Mouse (Mus musculus) MEL (cell line): ENCODE data around the gene Dnaic2. TPM values are rescaled to one million over a fixed set of nuclear protein-coding genes. Genes with fewer than 3 reads are reported as not detected.

Experiments used
- DNase-seq: peaks from one replicate; pipeline ENCODE4 v3.0.0; 2011; ENCODE audit warnings: low read depth, low spot score
- H3K27ac ChIP-seq: 2 replicates; pipeline ENCODE4 v1.5.1; 2012; ENCODE audit warnings: low read depth, mild to moderate bottlenecking, control low read depth, low read length, moderate library complexity; ENCODE audit not compliant: control insufficient read depth
- H3K27me3 ChIP-seq, 2 experiments: fragments of 150-350 bp in 1 of 2; sonication (generic) in 1 of 2; 2 replicates each; pipeline ENCODE4 v1.6.1; 2012; ENCODE audit warnings: low read length in 2 of 2, mild to moderate bottlenecking in 2 of 2, improper control_type of control experiment in 1 of 2, moderate library complexity in 1 of 2; ENCODE audit not compliant: insufficient read depth in 2 of 2, control insufficient read depth in 1 of 2
- H3K36me3 ChIP-seq, 2 experiments: 2 replicates each; pipeline ENCODE4 v1.6.1; 2012 to 2014; ENCODE audit warnings: low read length in 2 of 2, improper control_type of control experiment in 1 of 2, inconsistent platforms in 1 of 2, mild to moderate bottlenecking in 1 of 2; ENCODE audit not compliant: insufficient read depth in 2 of 2, control insufficient read depth in 1 of 2
- H3K4me1 ChIP-seq, 2 experiments: fragments of 150-350 bp in 1 of 2; sonication (generic) in 1 of 2; 2 replicates each; pipeline ENCODE4 v1.6.1; 2012; ENCODE audit warnings: low read length in 2 of 2, improper control_type of control experiment in 1 of 2, mild to moderate bottlenecking in 1 of 2; ENCODE audit not compliant: insufficient read depth in 2 of 2, control insufficient read depth in 1 of 2
- H3K4me3 ChIP-seq, 2 experiments: fragments of 150-350 bp in 1 of 2; sonication (generic) in 1 of 2; 2 replicates each; pipeline ENCODE4 v1.5.1; 2012; ENCODE audit warnings: low read depth in 2 of 2, low read length in 2 of 2, mild to moderate bottlenecking in 2 of 2, moderate library complexity in 2 of 2, control low read depth in 1 of 2, improper control_type of control experiment in 1 of 2; ENCODE audit not compliant: control insufficient read depth in 1 of 2, insufficient read depth in 1 of 2
- H3K79me2 ChIP-seq: 2 replicates; pipeline ENCODE4 v1.6.1; 2012; ENCODE audit warnings: mild to moderate bottlenecking, low read length, moderate library complexity; ENCODE audit not compliant: control insufficient read depth, poor library complexity, insufficient read depth
- H3K9ac ChIP-seq: 2 replicates; pipeline ENCODE4 v1.6.1; 2012; ENCODE audit warnings: low read depth, mild to moderate bottlenecking, control low read depth, low read length, moderate library complexity; ENCODE audit not compliant: control insufficient read depth, poor library complexity, severe bottlenecking
- H3K9me3 ChIP-seq: fragments of 150-350 bp; sonication (generic); replicated peaks from 2 replicates; pipeline ENCODE4 v1.6.1; 2012; ENCODE audit warnings: mild to moderate bottlenecking, low read length, improper control_type of control experiment, moderate library complexity; ENCODE audit not compliant: insufficient read depth
- BHLHE40 ChIP-seq: IDR thresholded peaks from 2 replicates; pipeline ENCODE4 v1.6.1; 2012; ENCODE audit warnings: low read depth, mild to moderate bottlenecking, inconsistent platforms, low read length, improper control_type of control experiment, borderline replicate concordance
- CHD1 ChIP-seq: IDR thresholded peaks from 2 replicates; pipeline ENCODE4 v1.6.1; 2012; ENCODE audit warnings: low read depth, mild to moderate bottlenecking, inconsistent platforms, low read length, improper control_type of control experiment
- CTCF ChIP-seq, 3 experiments: IDR thresholded peaks in 2 of 3; conservative IDR thresholded peaks in 1 of 3; 2 replicates each; pipeline ENCODE4 v1.5.1; 2011 to 2012; ENCODE audit warnings: low read length in 3 of 3, low read depth in 2 of 3, mild to moderate bottlenecking in 2 of 3, improper control_type of control experiment in 1 of 3, inconsistent platforms in 1 of 3, mixed read lengths in 1 of 3, moderate library complexity in 1 of 3; ENCODE audit not compliant: control insufficient read depth in 1 of 3, insufficient read depth in 1 of 3, poor library complexity in 1 of 3, severe bottlenecking in 1 of 3
- E2F4 ChIP-seq: IDR thresholded peaks from 2 replicates; pipeline ENCODE4 v1.6.1; 2011; ENCODE audit warnings: low read depth, low read length, improper control_type of control experiment, borderline replicate concordance
- ETS1 ChIP-seq: IDR thresholded peaks from 2 replicates; pipeline ENCODE4 v1.6.1; 2012; ENCODE audit warnings: low read depth, mild to moderate bottlenecking, inconsistent platforms, low read length, improper control_type of control experiment, moderate library complexity
- GABPA ChIP-seq: IDR thresholded peaks from 2 replicates; pipeline ENCODE4 v1.6.1; 2012; ENCODE audit warnings: low read depth, mild to moderate bottlenecking, inconsistent platforms, low read length, improper control_type of control experiment, moderate library complexity
- GATA1 ChIP-seq: IDR thresholded peaks from 2 replicates; pipeline ENCODE4 v1.6.1; 2011; ENCODE audit warnings: low read depth, low read length, improper control_type of control experiment
- JUND ChIP-seq: IDR thresholded peaks from 2 replicates; pipeline ENCODE4 v1.6.1; 2011; ENCODE audit warnings: low read depth, mild to moderate bottlenecking, improper control_type of control experiment, low read length
- KAT2A ChIP-seq: conservative IDR thresholded peaks from 2 replicates; pipeline ENCODE4 v1.6.1; 2012; ENCODE audit warnings: low read depth, low read length, improper control_type of control experiment, inconsistent platforms
- MAX ChIP-seq: IDR thresholded peaks from 2 replicates; pipeline ENCODE4 v1.6.1; 2011; ENCODE audit warnings: low read length, improper control_type of control experiment
- MAZ ChIP-seq: IDR thresholded peaks from 2 replicates; pipeline ENCODE4 v1.6.1; 2012; ENCODE audit warnings: low read depth, mild to moderate bottlenecking, inconsistent platforms, low read length, improper control_type of control experiment
- MEF2A ChIP-seq: IDR thresholded peaks from 2 replicates; pipeline ENCODE4 v1.6.1; 2014; ENCODE audit warnings: low read depth, mild to moderate bottlenecking, inconsistent platforms, low read length, improper control_type of control experiment; ENCODE audit not compliant: poor library complexity, insufficient replicate concordance, severe bottlenecking; ENCODE audit errors: extremely low read depth
- MXI1 ChIP-seq: IDR thresholded peaks from 2 replicates; pipeline ENCODE4 v1.6.1; 2011; ENCODE audit warnings: mild to moderate bottlenecking, low read depth, low read length, improper control_type of control experiment
- POLR2A ChIP-seq, 2 experiments: IDR thresholded peaks; 2 replicates each; pipeline ENCODE4 v1.6.1; 2011 to 2012; ENCODE audit warnings: low read length in 2 of 2, mild to moderate bottlenecking in 2 of 2, control low read depth in 1 of 2, improper control_type of control experiment in 1 of 2, low read depth in 1 of 2, moderate library complexity in 1 of 2; ENCODE audit not compliant: control insufficient read depth in 1 of 2, insufficient read depth in 1 of 2, poor library complexity in 1 of 2
- POLR2AphosphoS2 ChIP-seq: IDR thresholded peaks from 2 replicates; pipeline ENCODE4 v1.6.1; 2011; ENCODE audit warnings: low read length, improper control_type of control experiment
- POLR2AphosphoS5 ChIP-seq: IDR thresholded peaks from 2 replicates; pipeline ENCODE4 v1.6.1; 2012; ENCODE audit warnings: low read depth, borderline replicate concordance, mild to moderate bottlenecking, inconsistent platforms, low read length, moderate library complexity, mixed read lengths
- RAD21 ChIP-seq: IDR thresholded peaks from 2 replicates; pipeline ENCODE4 v1.6.1; 2011; ENCODE audit warnings: mild to moderate bottlenecking, low read depth, low read length, improper control_type of control experiment
- SIN3A ChIP-seq: IDR thresholded peaks from 2 replicates; pipeline ENCODE4 v1.6.1; 2012; ENCODE audit warnings: low read length, improper control_type of control experiment, inconsistent platforms
- SMC3 ChIP-seq: IDR thresholded peaks from 2 replicates; pipeline ENCODE4 v1.6.1; 2011; ENCODE audit warnings: low read depth, low read length, improper control_type of control experiment
- TAL1 ChIP-seq: IDR thresholded peaks from 2 replicates; pipeline ENCODE4 v1.6.1; 2012; ENCODE audit warnings: mild to moderate bottlenecking, inconsistent platforms, low read length, moderate library complexity, mixed read lengths
- TCF12 ChIP-seq: IDR thresholded peaks from 2 replicates; pipeline ENCODE4 v1.6.1; 2014; ENCODE audit warnings: low read depth, mild to moderate bottlenecking, inconsistent platforms, low read length, improper control_type of control experiment, moderate library complexity
- USF1 ChIP-seq: IDR thresholded peaks from 2 replicates; pipeline ENCODE4 v1.6.1; 2014; ENCODE audit warnings: low read depth, mild to moderate bottlenecking, inconsistent platforms, low read length, improper control_type of control experiment, moderate library complexity
- USF2 ChIP-seq, 2 experiments: IDR thresholded peaks; 2 replicates each; pipeline ENCODE4 v1.6.1; 2011 to 2012; ENCODE audit warnings: improper control_type of control experiment in 2 of 2, low read length in 2 of 2, borderline replicate concordance in 1 of 2, inconsistent platforms in 1 of 2, low read depth in 1 of 2, mild to moderate bottlenecking in 1 of 2; ENCODE audit not compliant: insufficient read depth in 1 of 2
- ZKSCAN1 ChIP-seq: IDR thresholded peaks from 2 replicates; pipeline ENCODE4 v1.6.1; 2012; ENCODE audit warnings: low read depth, mild to moderate bottlenecking, inconsistent platforms, low read length, improper control_type of control experiment, moderate library complexity
- ZMIZ1 ChIP-seq: IDR thresholded peaks from 2 replicates; pipeline ENCODE4 v1.6.1; 2012; ENCODE audit warnings: low read depth, mild to moderate bottlenecking, inconsistent platforms, low read length, improper control_type of control experiment, moderate library complexity
- ZNF384 ChIP-seq: IDR thresholded peaks from 2 replicates; pipeline ENCODE4 v1.6.1; 2012; ENCODE audit warnings: low read depth, mild to moderate bottlenecking, inconsistent platforms, low read length, improper control_type of control experiment
- polyA plus RNA-seq, 2 experiments: library from polyadenylated mRNA; stranded (reverse) in 1 of 2; unstranded in 1 of 2; fragments of >175 nt in 1 of 2; fragments of >200 nt in 1 of 2; gene quantifications; 2 replicates each; pipeline versions ENCODE4 v1.2.1 to v1.2.4; 2012; ENCODE audit warnings: low replicate concordance in 2 of 2, low read depth in 1 of 2; ENCODE audit not compliant: insufficient read length in 2 of 2, insufficient read depth in 1 of 2, missing spikeins in 1 of 2
- total RNA-seq: library from RNA; depleted of rRNA; stranded (reverse); fragments of 300-350 nt; gene quantifications from 2 replicates; pipeline ENCODE4 v1.2.3, GENCODE M21; 2012

Gene Dnaic2
- total and polyA plus RNA-seq, 3 experiments = not detected

DNA sequence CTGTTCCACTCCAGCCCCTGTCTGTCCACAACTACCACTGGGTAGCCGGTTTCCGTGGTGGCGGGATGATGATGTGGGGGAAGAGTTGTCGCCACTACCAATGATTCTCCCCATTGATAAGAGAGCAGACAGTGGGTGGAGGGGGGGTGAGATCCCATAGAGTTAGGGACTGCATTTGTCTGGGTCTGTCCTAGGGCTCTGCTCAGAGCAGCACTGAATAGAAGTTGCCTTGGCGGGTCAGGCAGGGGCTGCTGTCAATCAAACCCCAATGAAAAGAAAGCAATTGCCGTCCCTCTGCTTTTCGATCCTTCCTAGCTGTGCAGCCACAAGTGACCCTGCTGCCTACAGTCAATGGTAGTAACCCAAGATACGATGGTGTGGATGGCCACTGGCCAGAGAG, 76.8 kb downstream of the Dnaic2 start:
- Histone ChIP-seq H3K27ac (no peak overlapping the region), H3K9ac (no peak overlapping the region), H3K79me2 (no peaks in the 10 kb centered on the region), H3K36me3 (no peaks in the 10 kb centered on the region)
- TF ChIP-seq GATA1 (no peak), TAL1 (no peak), E2F4 (no peak), CHD1 (no peak), KAT2A (no peak), MEF2A (no peak), TCF12 (no peak), USF1 (no peak), BHLHE40 (no peak), MAX (no peak), ETS1 (no peak), POLR2AphosphoS2 (no peak), POLR2A (IDR thresholded peaks at IDR 0.05; ENCODE audit: control insufficient read depth in 1 of 2, insufficient read depth in 1 of 2, low read depth in 1 of 2, low read length in 2 of 2, poor library complexity in 1 of 2) (no peak), CTCF (IDR thresholded peaks at IDR 0.05 in 2 of 3, conservative IDR thresholded peaks at IDR 0.05 in 1 of 3; ENCODE audit: control insufficient read depth in 1 of 3, insufficient read depth in 1 of 3, low read depth in 2 of 3, low read length in 3 of 3, poor library complexity in 1 of 3, severe bottlenecking in 1 of 3) (no peak)
- TF ChIP-seq, all 39 proteins: peak for 0
- H3K4me1 ChIP-seq = no peaks in the 10 kb centered on the region
- H3K4me3 ChIP-seq = no peak overlapping the region
- no peak for DNase-seq
- no peaks in the 10 kb centered on the region for H3K27me3 ChIP-seq
- no peaks in the 10 kb centered on the region; the same call in 1 of the 2 replicates for H3K9me3 ChIP-seq

DNA sequence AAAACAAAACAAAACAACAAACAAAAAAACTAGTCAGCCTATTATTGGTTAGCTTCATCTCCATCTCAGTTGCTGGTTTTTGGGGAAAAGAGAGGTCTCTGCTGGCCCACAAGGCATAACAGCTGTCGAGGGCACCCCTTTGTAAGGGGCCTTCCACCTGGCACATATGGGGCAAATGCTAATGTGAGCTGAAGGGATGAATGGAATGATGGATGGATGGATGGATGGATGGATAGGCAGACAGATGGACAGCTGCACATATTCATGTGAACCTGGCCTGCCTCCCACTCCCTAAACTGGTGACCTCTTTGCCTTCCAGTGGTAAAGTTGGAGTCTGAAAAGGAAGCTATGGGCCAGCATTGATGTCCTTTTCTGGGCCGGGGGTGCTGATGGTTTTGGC, 79.8 kb downstream of the Dnaic2 start:
- DNase-seq = no peak
- Histone ChIP-seq H3K4me3 (no peak overlapping the region), H3K4me1 (no peaks in the 10 kb centered on the region), H3K27ac (no peak overlapping the region), H3K79me2 (no peaks in the 10 kb centered on the region), H3K9me3 (no peaks in the 10 kb centered on the region; the same call in 1 of the 2 replicates), H3K36me3 (no peaks in the 10 kb centered on the region), H3K27me3 (no peaks in the 10 kb centered on the region), H3K9ac (no peak overlapping the region)
- TF ChIP-seq MAX = no peak
- TF ChIP-seq SIN3A = no peak
- TF ChIP-seq KAT2A = no peak
- no peak for TF ChIP-seq ZNF384
- no peak for TF ChIP-seq JUND
- no peak for TF ChIP-seq GATA1
- TF ChIP-seq ZMIZ1 = no peak
- TF ChIP-seq TAL1 = no peak
- TF ChIP-seq GABPA = no peak
- no peak for TF ChIP-seq TCF12
- no peak for TF ChIP-seq MXI1
- no peak for TF ChIP-seq RAD21
- TF ChIP-seq SMC3 = no peak
- no peak for TF ChIP-seq POLR2AphosphoS2
- no peak for TF ChIP-seq POLR2AphosphoS5
- TF ChIP-seq MAZ = no peak
- no peak for TF ChIP-seq E2F4
- TF ChIP-seq ZKSCAN1 = no peak
- TF ChIP-seq USF2 (IDR thresholded peaks at IDR 0.05; ENCODE audit: borderline replicate concordance in 1 of 2, insufficient read depth in 1 of 2, low read depth in 1 of 2, low read length in 2 of 2) = no peak
